9 mouse cellular contexts compared by ENCODE assay signal in the genomic region with DNA sequence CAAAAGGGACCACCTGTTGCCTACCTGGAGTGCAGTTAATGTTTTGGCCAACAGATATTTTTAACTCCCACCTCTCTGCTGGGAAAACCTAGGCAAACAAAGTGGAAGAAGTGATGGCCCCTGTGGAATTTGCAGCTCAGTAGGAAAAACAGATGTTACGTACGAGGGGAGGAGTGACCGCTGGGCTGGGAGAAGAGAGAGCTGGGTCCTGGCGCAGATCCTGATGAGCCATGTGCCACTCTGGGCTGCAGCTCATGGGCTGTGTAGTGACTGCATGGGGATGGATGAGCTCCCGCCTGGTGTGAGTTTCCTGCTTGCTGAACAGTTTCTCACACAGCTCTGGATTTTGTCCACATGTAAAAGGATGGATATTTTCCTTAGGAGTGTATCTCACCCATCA. TPM values are rescaled to one million over a fixed set of nuclear protein-coding genes. Genes with fewer than 3 reads are reported as not detected.
DNase-seq lines count a peak whose midpoint lies in the region; ATAC-seq lines count a peak whose summit lies in the region.
"Had no signal": no experiment of that assay in that cellular context is flagged by ENCODE, and none has a peak within 500 bp of the region (broad histone marks: within the 10 kb centered on the region; RNA-seq: fewer than 3 reads in every experiment).

No protein-coding gene starts in this region.

- peak; percentile 43; the same call in 1 of the 2 replicates for ATAC-seq in forebrain, embryonic 15.5 days (replicated peaks)

- H3K27me3 ChIP-seq in forebrain, embryonic 15.5 days, result no peaks in the 10 kb centered on the region
- no peaks in the 10 kb centered on the region for H3K27me3 ChIP-seq in forebrain, embryonic 10.5 days (ENCODE audit: poor library complexity, severe bottlenecking)

- no peaks in the 10 kb centered on the region for H3K36me3 ChIP-seq in forebrain, embryonic 15.5 days
- H3K36me3 ChIP-seq in forebrain, embryonic 10.5 days (replicated peaks), result no peaks in the 10 kb centered on the region

- no peak for DNase-seq in forebrain, embryonic 10.5 days (ENCODE audit: extremely low spot score, low spot score)
- DNase-seq in ovary, postnatal 14 days (ENCODE audit: low spot score), result peak; percentile 14
- DNase-seq in ovary, postnatal 10 days (ENCODE audit: low spot score), result no peak
- peak; percentile 37 to 57 for DNase-seq in gastrocnemius, postnatal 36 days
- peak; percentile 43 for DNase-seq in mesoderm, embryonic 11.5 days (ENCODE audit: low read depth, low spot score)
- DNase-seq in layer of hippocampus, adult 18-20 months (ENCODE audit: low spot score in 2 of 2), result no peak
- no peak for DNase-seq in layer of hippocampus, postnatal 14 days (ENCODE audit: low spot score in 2 of 2)
- DNase-seq: right cerebral cortex, postnatal 4 days had no signal

- 46% methylated on average over 5 of the region's 5 CpGs for WGBS in forebrain, embryonic 15.5 days
- WGBS in forebrain, embryonic 10.5 days, result 67% methylated on average over 5 of the region's 5 CpGs

- no peak overlapping the region for H3K4me3 ChIP-seq in forebrain, embryonic 15.5 days
- H3K4me3 ChIP-seq in forebrain, embryonic 10.5 days, result no peak overlapping the region

- no peak overlapping the region for H3K9ac ChIP-seq in forebrain, embryonic 15.5 days (replicated peaks)

- intact Hi-C loops in gastrocnemius, postnatal 36 days (cut with DNase I), result no loop called here

- no peak overlapping the region for H3K27ac ChIP-seq in forebrain, embryonic 15.5 days (replicated peaks)
- no peak overlapping the region for H3K27ac ChIP-seq in forebrain, embryonic 10.5 days

- no peaks in the 10 kb centered on the region for H3K9me3 ChIP-seq in forebrain, embryonic 15.5 days
- no peaks in the 10 kb centered on the region for H3K9me3 ChIP-seq in forebrain, embryonic 10.5 days

- H3K4me2 ChIP-seq in forebrain, embryonic 15.5 days (replicated peaks), result no peak overlapping the region

- H3K4me1 ChIP-seq in forebrain, embryonic 15.5 days, result peaks cover 14% of the 10 kb centered on the region
- H3K4me1 ChIP-seq in forebrain, embryonic 10.5 days, result peaks cover 18% of the 10 kb centered on the region

RNA-seq across cellular contexts. Expression of gene Sec16b, which starts 1.3 kb away (rescaled TPM):
- polyA plus RNA-seq in forebrain, embryonic 15.5 days (2015; fragmentation: Nextera tagmentation; extraction: Ambion mirVana), result 0.34 and 0.38 TPM in 2 replicates
- polyA plus RNA-seq in forebrain, embryonic 10.5 days (2016; fragmentation: Nextera tagmentation; extraction: Ambion mirVana), result 0.63 and 0.73 TPM in 2 replicates
- total RNA-seq in gastrocnemius, postnatal 36 days (2021), result 1 to 10 TPM; 1.1 to 1.6 TPM
- total RNA-seq in layer of hippocampus, adult 18-20 months (2021), result under 1 TPM; 0.32 to 0.46 TPM
- total RNA-seq in layer of hippocampus, postnatal 14 days (2021), result under 1 TPM; 0.33 to 0.51 TPM

RNA-seq across cellular contexts. Expression of gene Cryzl2, which starts 49.4 kb away (rescaled TPM):
- 5.2 and 6.4 TPM in 2 replicates for polyA plus RNA-seq in forebrain, embryonic 15.5 days (2015; fragmentation: Nextera tagmentation; extraction: Ambion mirVana)
- 5.5 and 6.7 TPM in 2 replicates for polyA plus RNA-seq in forebrain, embryonic 10.5 days (2016; fragmentation: Nextera tagmentation; extraction: Ambion mirVana)
- total RNA-seq in gastrocnemius, postnatal 36 days (2021), result under 1 TPM; 0.20 to 0.57 TPM
- 1 to 10 TPM; 5.5 to 5.7 TPM for total RNA-seq in layer of hippocampus, adult 18-20 months (2021)
- 1 to 10 TPM; 3.9 to 4.2 TPM for total RNA-seq in layer of hippocampus, postnatal 14 days (2021)

Comparison
In these comparisons a context has a peak if more than half of its experiments do, and no peak if none do; other contexts are left out.
1. DNase-seq: peak in ovary, postnatal 14 days (single experiment), gastrocnemius, postnatal 36 days (2 of 2) and mesoderm, embryonic 11.5 days (single experiment); none in forebrain, embryonic 10.5 days (single experiment), ovary, postnatal 10 days (single experiment), layer of hippocampus, adult 18-20 months (0 of 2) and layer of hippocampus, postnatal 14 days (0 of 2).